Mouse (Mus musculus) MEL (cell line): ENCODE results near the gene Il17ra.
A peak's percentile ranks its signal among the peaks of the same experiment; 100 is the strongest.

Experiments used
- CTCF ChIP-seq, 3 experiments: IDR thresholded peaks in 2 of 3; conservative IDR thresholded peaks in 1 of 3; 2 replicates each; pipeline ENCODE4 v1.5.1; 2011 to 2012; ENCODE audit warnings: low read length in 3 of 3, low read depth in 2 of 3, mild to moderate bottlenecking in 2 of 3, improper control_type of control experiment in 1 of 3, inconsistent platforms in 1 of 3, mixed read lengths in 1 of 3, moderate library complexity in 1 of 3; ENCODE audit not compliant: control insufficient read depth in 1 of 3, insufficient read depth in 1 of 3, poor library complexity in 1 of 3, severe bottlenecking in 1 of 3
- E2F4 ChIP-seq: IDR thresholded peaks from 2 replicates; pipeline ENCODE4 v1.6.1; 2011; ENCODE audit warnings: low read depth, low read length, improper control_type of control experiment, borderline replicate concordance
- ELF1 ChIP-seq: IDR thresholded peaks from 2 replicates; pipeline ENCODE4 v1.6.1; 2014; ENCODE audit warnings: low read depth, mild to moderate bottlenecking, inconsistent platforms, low read length, improper control_type of control experiment, moderate library complexity
- EP300 ChIP-seq, 2 experiments: IDR thresholded peaks; 2 replicates each; pipeline ENCODE4 v1.6.1; 2011; ENCODE audit warnings: improper control_type of control experiment in 2 of 2, low read length in 2 of 2, low read depth in 1 of 2, mild to moderate bottlenecking in 1 of 2
- ETS1 ChIP-seq: IDR thresholded peaks from 2 replicates; pipeline ENCODE4 v1.6.1; 2012; ENCODE audit warnings: low read depth, mild to moderate bottlenecking, inconsistent platforms, low read length, improper control_type of control experiment, moderate library complexity
- HCFC1 ChIP-seq: IDR thresholded peaks from 2 replicates; pipeline ENCODE4 v1.6.1; 2012; ENCODE audit warnings: low read depth, mild to moderate bottlenecking, inconsistent platforms, low read length, improper control_type of control experiment, moderate library complexity
- MAFK ChIP-seq: IDR thresholded peaks from 2 replicates; pipeline ENCODE4 v1.6.1; 2011; ENCODE audit warnings: low read depth, mild to moderate bottlenecking, low read length, improper control_type of control experiment, borderline replicate concordance
- MAX ChIP-seq: IDR thresholded peaks from 2 replicates; pipeline ENCODE4 v1.6.1; 2011; ENCODE audit warnings: low read length, improper control_type of control experiment
- POLR2A ChIP-seq, 2 experiments: IDR thresholded peaks; 2 replicates each; pipeline ENCODE4 v1.6.1; 2011 to 2012; ENCODE audit warnings: low read length in 2 of 2, mild to moderate bottlenecking in 2 of 2, control low read depth in 1 of 2, improper control_type of control experiment in 1 of 2, low read depth in 1 of 2, moderate library complexity in 1 of 2; ENCODE audit not compliant: control insufficient read depth in 1 of 2, insufficient read depth in 1 of 2, poor library complexity in 1 of 2
- POLR2AphosphoS2 ChIP-seq: IDR thresholded peaks from 2 replicates; pipeline ENCODE4 v1.6.1; 2011; ENCODE audit warnings: low read length, improper control_type of control experiment
- SMC3 ChIP-seq: IDR thresholded peaks from 2 replicates; pipeline ENCODE4 v1.6.1; 2011; ENCODE audit warnings: low read depth, low read length, improper control_type of control experiment
- TAL1 ChIP-seq: IDR thresholded peaks from 2 replicates; pipeline ENCODE4 v1.6.1; 2012; ENCODE audit warnings: mild to moderate bottlenecking, inconsistent platforms, low read length, moderate library complexity, mixed read lengths
- ZC3H11A ChIP-seq: IDR thresholded peaks from 2 replicates; pipeline ENCODE4 v1.6.1; 2012; ENCODE audit warnings: low read depth, mild to moderate bottlenecking, inconsistent platforms, low read length, improper control_type of control experiment

DNA sequence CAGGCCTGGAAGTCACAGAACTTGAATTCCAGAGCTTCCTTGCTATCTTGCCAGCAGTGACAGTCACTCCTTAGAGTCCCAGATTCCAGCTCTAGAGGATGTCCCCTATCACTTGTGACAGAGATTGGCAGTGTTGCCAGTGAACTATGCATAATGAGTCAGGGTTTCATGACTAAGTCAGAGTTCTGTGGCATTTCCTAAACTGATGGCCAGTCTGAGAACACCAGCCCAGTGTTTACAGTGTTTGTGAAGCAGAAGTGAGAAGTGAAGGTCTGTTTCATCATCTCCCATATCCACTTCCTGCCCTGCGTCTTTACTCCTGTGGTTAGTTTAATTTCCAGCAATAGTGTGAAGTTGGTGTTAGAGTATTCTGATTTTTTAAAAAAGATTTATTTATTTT lies 7.6 kb downstream of the Il17ra start:
- TF ChIP-seq POLR2AphosphoS2 (no peak), CTCF (IDR thresholded peaks at IDR 0.05 in 2 of 3, conservative IDR thresholded peaks at IDR 0.05 in 1 of 3; ENCODE audit: control insufficient read depth in 1 of 3, insufficient read depth in 1 of 3, low read depth in 2 of 3, low read length in 3 of 3, poor library complexity in 1 of 3, severe bottlenecking in 1 of 3) (no peak), POLR2A (IDR thresholded peaks at IDR 0.05; ENCODE audit: control insufficient read depth in 1 of 2, insufficient read depth in 1 of 2, low read depth in 1 of 2, low read length in 2 of 2, poor library complexity in 1 of 2) (no peak), EP300 (IDR thresholded peaks at IDR 0.05; ENCODE audit: low read depth in 1 of 2, low read length in 2 of 2) (peak in 1 of 2 experiments; percentile 22; a peak in 1 of 4 replicates), MAX (no peak), HCFC1 (no peak), E2F4 (no peak), ZC3H11A (no peak), ETS1 (peak; percentile 66), SMC3 (no peak), TAL1 (peak; percentile 42), MAFK (no peak), ELF1 (no peak)
